Mouse (Mus musculus): ENCODE results near the gene Serpind1.

Serpind1 gene

DNA sequence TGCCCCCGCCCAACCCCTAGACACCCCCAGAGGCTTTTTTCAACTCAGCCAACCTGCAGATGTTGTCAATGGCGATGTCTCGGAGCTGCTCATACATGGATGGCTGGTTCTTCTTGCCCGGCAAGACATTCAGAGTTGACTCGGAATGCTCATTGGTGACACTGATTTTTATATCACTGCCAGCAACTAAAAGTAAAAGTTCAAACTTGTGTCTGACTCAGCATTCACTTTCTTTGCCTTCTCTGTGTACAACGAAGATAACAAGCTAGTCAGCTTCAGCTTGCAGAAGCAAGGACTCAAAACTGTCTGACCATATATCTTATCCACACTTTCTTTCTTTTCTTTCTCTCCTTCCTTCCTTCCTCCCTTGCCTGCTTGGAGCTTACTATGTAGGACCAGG lies 24.9 kb downstream of the Serpind1 start:
- no peak for DNase-seq

DNA sequence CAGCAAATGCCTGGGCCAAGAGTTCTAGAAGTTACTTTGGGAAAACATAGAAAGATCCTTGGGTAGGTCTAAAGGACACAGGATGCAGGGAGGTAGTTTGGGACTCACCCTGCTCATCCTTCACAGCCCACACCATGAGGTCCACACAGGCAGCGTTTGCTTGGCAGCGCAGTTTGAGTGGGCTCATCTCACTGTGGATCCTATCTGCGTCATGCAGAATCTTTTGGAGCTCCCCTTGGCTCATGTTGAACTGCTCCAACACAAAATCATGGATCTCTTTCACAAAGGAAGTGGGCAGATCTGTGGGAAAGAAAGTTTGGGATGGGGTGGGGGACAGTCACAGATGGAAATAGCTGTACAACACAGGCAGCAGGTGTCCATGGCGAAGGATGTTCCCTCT lies 27.6 kb downstream of the Serpind1 start:
- no peak for DNase-seq

DNA sequence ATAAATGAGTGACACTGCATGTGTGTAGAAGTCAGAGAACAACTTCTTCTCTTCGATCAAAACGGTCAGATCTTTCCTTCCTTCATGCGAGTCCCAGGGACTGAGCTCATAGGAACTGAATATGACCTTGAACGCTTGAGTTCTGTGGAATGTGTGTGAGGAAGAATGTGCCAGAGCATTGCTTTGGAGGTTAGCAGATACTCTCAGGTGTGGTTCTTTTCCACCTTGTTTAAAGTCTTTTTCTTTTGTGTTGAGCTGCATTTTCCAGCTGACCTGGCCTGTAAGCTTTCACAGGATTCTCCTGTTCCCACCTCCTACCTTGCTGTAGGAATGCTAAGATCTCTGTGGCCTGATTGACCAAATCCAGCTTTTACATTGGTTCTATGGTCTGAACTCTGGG lies 51.1 kb downstream of the Serpind1 start:
- DNase-seq = no peak

DNA sequence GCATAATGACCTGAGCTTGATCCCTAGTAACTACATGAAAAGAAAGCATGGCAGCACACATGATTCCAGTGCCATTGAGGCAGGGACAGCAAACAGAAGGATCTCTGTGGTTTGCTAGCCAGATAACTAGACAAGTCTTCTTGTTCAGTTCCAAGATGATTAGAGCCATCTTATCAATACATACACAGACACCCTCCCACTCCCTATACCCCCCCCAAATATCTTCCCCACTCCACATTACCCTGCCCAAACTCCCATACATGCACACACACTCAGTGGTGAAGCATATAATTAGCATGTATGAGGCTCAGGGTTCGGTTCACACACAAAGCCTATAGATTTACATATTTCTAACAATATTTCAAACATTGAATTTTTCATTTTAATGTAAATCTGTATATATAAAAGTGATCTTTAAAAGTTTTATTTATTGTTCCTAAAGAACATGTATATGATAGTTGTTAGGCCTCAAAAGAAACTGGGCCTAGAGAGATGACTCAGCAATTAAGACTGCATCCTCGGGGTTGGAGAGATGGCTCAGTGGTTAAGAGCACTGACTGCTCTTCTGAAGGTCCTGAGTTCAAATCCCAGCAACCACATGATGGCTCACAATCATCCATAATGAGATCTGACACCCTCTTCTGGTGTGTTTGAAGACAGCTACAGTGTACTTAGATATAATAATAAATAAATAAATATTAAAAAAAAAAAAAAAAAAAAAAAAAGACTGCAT lies 52.6 kb downstream of the Serpind1 start:
- DNase-seq = no peak

GRCm38 (mm10) chr16:17392784-17393183 lies 61.6 kb downstream of the Serpind1 start:
- no peak for DNase-seq

Measured in right cerebral cortex, postnatal 14 days (tissue).